15 mouse cellular contexts compared by ENCODE assay signal in the genomic region with DNA sequence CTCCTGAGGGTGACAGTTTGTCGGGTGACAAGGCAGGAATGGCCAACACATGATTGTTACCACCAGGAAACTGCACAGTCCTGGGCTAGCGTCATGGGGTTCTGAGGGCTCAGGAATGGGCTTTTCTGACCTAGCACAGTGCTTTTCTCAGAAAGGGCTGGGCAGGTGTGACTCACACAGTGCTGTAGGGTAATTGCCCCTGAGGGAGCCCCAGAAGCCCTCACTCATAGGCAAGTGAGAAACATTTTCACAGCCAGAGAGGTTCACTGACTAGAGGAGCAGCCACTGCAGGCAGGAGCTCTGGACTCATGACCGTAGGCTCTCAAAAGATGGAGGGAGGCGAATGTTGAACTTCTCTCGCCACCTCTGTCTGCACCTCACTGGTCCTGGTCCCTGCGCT. TPM values are rescaled to one million over a fixed set of nuclear protein-coding genes. Genes with fewer than 3 reads are reported as not detected.
DNase-seq lines count a peak whose midpoint lies in the region; ATAC-seq lines count a peak whose summit lies in the region.
"Had no signal": no experiment of that assay in that cellular context is flagged by ENCODE, and none has a peak within 500 bp of the region (broad histone marks: within the 10 kb centered on the region; RNA-seq: fewer than 3 reads in every experiment).

No protein-coding gene starts in this region.

- WGBS in heart, embryonic 16.5 days = 83% methylated on average over 6 of the region's 6 CpGs
- 90% methylated on average over 6 of the region's 6 CpGs for WGBS in midbrain, embryonic 13.5 days

- H3K9me3 ChIP-seq in heart, embryonic 16.5 days (replicated peaks; ENCODE audit: control insufficient read depth, low read length) = no peaks in the 10 kb centered on the region
- H3K9me3 ChIP-seq in midbrain, embryonic 13.5 days = no peaks in the 10 kb centered on the region
- H3K9me3 ChIP-seq: lung, embryonic 15.5 days; megakaryocyte, embryonic 14.5 days had no signal

- intact Hi-C loops in heart, postnatal 10 days (cut with DNase I) = no loop called here
- intact Hi-C loops in gastrocnemius, postnatal 36 days (cut with DNase I) = no loop called here

- H3K27me3 ChIP-seq in heart, embryonic 16.5 days (ENCODE audit: control insufficient read depth, insufficient read depth, low read length) = no peaks in the 10 kb centered on the region
- H3K27me3 ChIP-seq in midbrain, embryonic 13.5 days = peaks cover 18% of the 10 kb centered on the region

- H3K4me1 ChIP-seq in heart, embryonic 16.5 days (ENCODE audit: control insufficient read depth, insufficient read depth, low read length) = no peaks in the 10 kb centered on the region
- H3K4me1 ChIP-seq in midbrain, embryonic 13.5 days (replicated peaks) = peaks cover 7% of the 10 kb centered on the region; the same call in 1 of the 2 replicates
- H3K4me1 ChIP-seq: megakaryocyte, embryonic 14.5 days had no signal

- DNase-seq in heart, postnatal 10 days = no peak
- DNase-seq in T-cell, adult 2 months (ENCODE audit: low spot score) = peak; percentile 63
- peak; percentile 33 to 42 for DNase-seq in thymus, postnatal 10 days (ENCODE audit: low spot score in 2 of 2)
- no peak for DNase-seq in cerebellum, adult 9-10 months
- no peak for DNase-seq in gastrocnemius, postnatal 36 days
- DNase-seq: cerebellum, postnatal 14 days; layer of hippocampus, adult 9-11 months had no signal

- H3K4me2 ChIP-seq in heart, embryonic 16.5 days (ENCODE audit: low read depth, low read length) = peak overlapping the region; percentile 30; the same call in 1 of the 2 replicates
- no peak overlapping the region for H3K4me2 ChIP-seq in midbrain, embryonic 13.5 days (replicated peaks)
- H3K4me2 ChIP-seq: liver, embryonic 11.5 days; lung, embryonic 15.5 days had no signal

- no peaks in the 10 kb centered on the region for H3K36me3 ChIP-seq in heart, embryonic 16.5 days (ENCODE audit: control insufficient read depth, insufficient read depth)
- no peaks in the 10 kb centered on the region for H3K36me3 ChIP-seq in midbrain, embryonic 13.5 days
- H3K36me3 ChIP-seq: lung, embryonic 15.5 days had no signal

- ATAC-seq in heart, embryonic 16.5 days (replicated peaks; ENCODE audit: extremely low read depth, insufficient read depth, low FRiP score) = no peak
- ATAC-seq in megakaryocyte, adult 5-6 weeks (ENCODE audit: poor library complexity, severe bottlenecking) = peak; percentile 46
- no peak for ATAC-seq in midbrain, embryonic 13.5 days

- H3K9ac ChIP-seq in heart, embryonic 16.5 days (ENCODE audit: low read length) = peak overlapping the region; percentile 4; the same call in 1 of the 2 replicates
- no peak overlapping the region for H3K9ac ChIP-seq in midbrain, embryonic 13.5 days (replicated peaks)
- H3K9ac ChIP-seq: lung, embryonic 15.5 days had no signal

- H3K4me3 ChIP-seq in heart, embryonic 16.5 days (ENCODE audit: low read length) = peak overlapping the region; percentile 28
- no peak overlapping the region for H3K4me3 ChIP-seq in midbrain, embryonic 13.5 days (replicated peaks)
- H3K4me3 ChIP-seq: lung, embryonic 15.5 days; megakaryocyte, embryonic 14.5 days had no signal

- no peak overlapping the region for H3K27ac ChIP-seq in heart, embryonic 16.5 days (ENCODE audit: low read length)
- H3K27ac ChIP-seq in midbrain, embryonic 13.5 days = no peak overlapping the region
- H3K27ac ChIP-seq: kidney, postnatal 0 days; lung, embryonic 15.5 days had no signal

RNA-seq across cellular contexts. Expression of gene Cd247, which starts 1.5 kb away (rescaled TPM):
- 3.9 and 12.8 TPM in 2 replicates for polyA plus RNA-seq in heart, embryonic 16.5 days (2015; fragmentation: Nextera tagmentation; extraction: Ambion mirVana)
- 1 to 10 TPM; 1.7 TPM for total RNA-seq in heart, postnatal 10 days (2021)
- total RNA-seq in megakaryocyte, adult 5-6 weeks (2015) = 1.1 and 2.8 TPM in 2 replicates
- 2.1 and 3.7 TPM in 2 replicates for total RNA-seq in megakaryocyte, adult 5-6 weeks (2017)
- polyA plus RNA-seq in midbrain, embryonic 13.5 days (2015; fragmentation: Nextera tagmentation; extraction: Ambion mirVana) = 1.6 and 2.2 TPM in 2 replicates
- total RNA-seq in gastrocnemius, postnatal 36 days (2021) = 1 to 10 TPM in 1 of 2 experiments, under 1 TPM in 1; 0.67 to 2.3 TPM
- total RNA-seq: left cerebral cortex, postnatal 25 days had no signal

RNA-seq across cellular contexts. Expression of gene Creg1, which starts 26.4 kb away (rescaled TPM):
- polyA plus RNA-seq in heart, embryonic 16.5 days (2015; fragmentation: Nextera tagmentation; extraction: Ambion mirVana) = 69.8 and 73.2 TPM in 2 replicates
- 10 to 100 TPM; 34.8 to 36.1 TPM for total RNA-seq in heart, postnatal 10 days (2021)
- 263 and 307 TPM in 2 replicates for total RNA-seq in megakaryocyte, adult 5-6 weeks (2015)
- total RNA-seq in megakaryocyte, adult 5-6 weeks (2017) = 140 and 147 TPM in 2 replicates
- polyA plus RNA-seq in midbrain, embryonic 13.5 days (2015; fragmentation: Nextera tagmentation; extraction: Ambion mirVana) = 21.7 and 23.8 TPM in 2 replicates
- total RNA-seq in gastrocnemius, postnatal 36 days (2021) = 10 to 100 TPM; 47.7 to 55.7 TPM

Comparison
In these comparisons a context has a peak if more than half of its experiments do, and no peak if none do; other contexts are left out.
1. DNase-seq: peak in T-cell, adult 2 months (single experiment) and thymus, postnatal 10 days (2 of 2); none in heart, postnatal 10 days (0 of 2), cerebellum, adult 9-10 months (single experiment) and gastrocnemius, postnatal 36 days (0 of 2).